Mouse (Mus musculus) intestine, postnatal 0 days (tissue): ENCODE measurements at regions not wholly inside any gene's neighbourhood (a gene's known extent, or its start where the extent isn't known, plus 50 kb on each side); places are given as distances from the start of the nearest gene placed in this dataset.

ENCODE experiments used
- ATAC-seq: fragments of 200-750 bp; cut with Nextera tagmentation; 2 replicates; pipeline ENCODE4 v1.8.0; 2017; ENCODE audit warnings: mild to moderate bottlenecking, moderate TSS enrichment, moderate library complexity
- H3K27ac ChIP-seq: fragments of 300-500 bp; sonication (generic); 2 replicates; pipeline ENCODE4 v1.5.1; 2014; ENCODE audit warnings: mild to moderate bottlenecking, low read depth, low read length, moderate library complexity
- H3K27me3 ChIP-seq: fragments of 300-500 bp; sonication (generic); replicated peaks from 2 replicates; pipeline ENCODE4 v1.6.1; 2014; ENCODE audit warnings: low read length, mixed read lengths; ENCODE audit not compliant: control insufficient read depth, insufficient read depth
- H3K36me3 ChIP-seq: fragments of 300-500 bp; sonication (generic); 2 replicates; pipeline ENCODE4 v1.6.1; 2014; ENCODE audit warnings: mild to moderate bottlenecking, moderate library complexity; ENCODE audit not compliant: control insufficient read depth, insufficient read depth
- H3K4me1 ChIP-seq: fragments of 300-500 bp; sonication (generic); replicated peaks from 2 replicates; pipeline ENCODE4 v1.6.1; 2014; ENCODE audit warnings: antibody characterized with exemption, low read length, mixed read lengths; ENCODE audit not compliant: control insufficient read depth, insufficient read depth
- H3K4me2 ChIP-seq: fragments of 300-500 bp; sonication (generic); replicated peaks from 2 replicates; pipeline ENCODE4 v1.6.1; 2014; ENCODE audit warnings: low read depth, mild to moderate bottlenecking, moderate library complexity
- H3K4me3 ChIP-seq: fragments of 300-500 bp; sonication (generic); 2 replicates; pipeline ENCODE4 v1.5.1; 2014; ENCODE audit warnings: low read depth, low read length
- H3K9ac ChIP-seq: fragments of 300-500 bp; sonication (generic); 2 replicates; pipeline ENCODE4 v1.6.1; 2014; ENCODE audit warnings: mild to moderate bottlenecking, low read depth, low read length
- H3K9me3 ChIP-seq: fragments of 300-500 bp; sonication (generic); 2 replicates; pipeline ENCODE4 v1.6.1; 2016; ENCODE audit warnings: mixed run types; ENCODE audit not compliant: control insufficient read depth
- CTCF ChIP-seq: sonication (generic); IDR thresholded peaks from 2 replicates; pipeline ENCODE4 v1.5.1; 2016; ENCODE audit warnings: low read depth, mild to moderate bottlenecking, control low read depth, antibody characterized with exemption, moderate library complexity
- WGBS: fragments of 180-500 bp; shearing (Covaris S2); extraction: QIAGEN DNeasy Blood & Tissue Kit; methylation state at CpG from one replicate; pipeline ENCODE4 v1.1.7; 2014; 5-methylcytosine and 5-hydroxymethylcytosine counted together

- no peak for ATAC-seq
- no peaks in the 10 kb centered on the region for H3K9me3 ChIP-seq
- no peaks in the 10 kb centered on the region for H3K27me3 ChIP-seq
- H3K27ac ChIP-seq, result no peak overlapping the region
- 69% methylated on average over 10 of the region's 10 CpGs for WGBS
- no peak for TF ChIP-seq CTCF
- no peak overlapping the region for H3K4me3 ChIP-seq
- H3K36me3 ChIP-seq, result no peaks in the 10 kb centered on the region
- H3K4me1 ChIP-seq, result no peaks in the 10 kb centered on the region
- H3K4me2 ChIP-seq, result no peak overlapping the region
- no peak overlapping the region for H3K9ac ChIP-seq
Measured at GRCm38 (mm10) chr2:137224702-137225552, 108.5 kb upstream of the Jag1 start.

GRCm38 (mm10) chr2:137215697-137216096 lies 99.3 kb upstream of the Jag1 start:
- H3K9me3 ChIP-seq, result no peaks in the 10 kb centered on the region
- H3K4me2 ChIP-seq, result no peak overlapping the region
- H3K9ac ChIP-seq, result no peak overlapping the region
- H3K4me3 ChIP-seq, result no peak overlapping the region
- WGBS, result 53% methylated on average over 7 of the region's 7 CpGs
- no peak for ATAC-seq
- H3K27me3 ChIP-seq, result no peaks in the 10 kb centered on the region
- H3K4me1 ChIP-seq, result no peaks in the 10 kb centered on the region
- no peak overlapping the region for H3K27ac ChIP-seq
- no peak for TF ChIP-seq CTCF
- no peaks in the 10 kb centered on the region for H3K36me3 ChIP-seq

- Histone ChIP-seq H3K36me3 (no peaks in the 10 kb centered on the region), H3K9me3 (no peaks in the 10 kb centered on the region), H3K27me3 (no peaks in the 10 kb centered on the region), H3K4me1 (no peaks in the 10 kb centered on the region), H3K4me2 (no peak overlapping the region), H3K27ac (no peak overlapping the region), H3K4me3 (no peak overlapping the region), H3K9ac (no peak overlapping the region)
- WGBS, result 93% methylated on average over 2 of the region's 2 CpGs
- no peak for TF ChIP-seq CTCF
- ATAC-seq, result no peak
Measured at GRCm38 (mm10) chr2:137207846-137208245, 91.4 kb upstream of the Jag1 start.

DNA sequence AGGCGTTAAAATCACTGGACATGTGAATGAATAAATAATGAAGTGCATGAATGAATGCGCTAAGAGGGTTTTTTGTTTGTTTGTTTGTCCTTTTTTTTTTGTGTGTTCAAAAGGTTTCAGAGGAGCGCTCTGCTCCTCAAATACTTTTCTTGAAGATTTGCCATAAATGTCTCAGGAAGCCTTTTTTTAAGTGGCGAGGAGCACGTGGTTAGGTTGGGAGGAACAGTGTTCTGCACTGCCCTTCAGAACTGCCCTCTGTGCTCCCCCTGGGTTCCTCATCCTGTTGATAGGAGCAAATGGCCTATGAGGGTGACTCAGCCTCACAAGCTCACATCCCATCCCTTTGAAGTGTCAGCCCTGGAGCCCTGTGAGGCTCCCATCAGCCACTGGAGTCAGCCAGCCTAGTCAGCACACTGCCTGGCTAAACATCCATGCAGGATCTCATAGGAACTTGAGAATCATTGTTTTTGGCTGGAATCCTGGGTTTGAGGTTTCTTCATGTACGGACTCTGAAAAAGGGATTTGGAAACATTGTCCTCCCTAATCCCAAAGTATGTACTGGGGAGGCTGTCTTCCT lies 87.9 kb upstream of the Jag1 start:
- no peak overlapping the region for H3K4me3 ChIP-seq
- no peak overlapping the region for H3K9ac ChIP-seq
- no peak for TF ChIP-seq CTCF
- WGBS, result 82% methylated on average over 6 of the region's 6 CpGs
- no peaks in the 10 kb centered on the region for H3K4me1 ChIP-seq
- no peak overlapping the region for H3K4me2 ChIP-seq
- H3K9me3 ChIP-seq, result no peaks in the 10 kb centered on the region
- H3K36me3 ChIP-seq, result no peaks in the 10 kb centered on the region
- H3K27me3 ChIP-seq, result no peaks in the 10 kb centered on the region
- no peak overlapping the region for H3K27ac ChIP-seq
- ATAC-seq, result no peak

- no peaks in the 10 kb centered on the region for H3K36me3 ChIP-seq
- no peak for ATAC-seq
- no peaks in the 10 kb centered on the region for H3K9me3 ChIP-seq
- H3K27ac ChIP-seq, result no peak overlapping the region
- H3K4me1 ChIP-seq, result no peaks in the 10 kb centered on the region
- no peaks in the 10 kb centered on the region for H3K27me3 ChIP-seq
- 74% methylated on average over 4 of the region's 4 CpGs for WGBS
- no peak overlapping the region for H3K9ac ChIP-seq
- no peak overlapping the region for H3K4me2 ChIP-seq
- TF ChIP-seq CTCF, result no peak
- no peak overlapping the region for H3K4me3 ChIP-seq
Measured at GRCm38 (mm10) chr2:137200101-137200500, 83.7 kb upstream of the Jag1 start.

DNA sequence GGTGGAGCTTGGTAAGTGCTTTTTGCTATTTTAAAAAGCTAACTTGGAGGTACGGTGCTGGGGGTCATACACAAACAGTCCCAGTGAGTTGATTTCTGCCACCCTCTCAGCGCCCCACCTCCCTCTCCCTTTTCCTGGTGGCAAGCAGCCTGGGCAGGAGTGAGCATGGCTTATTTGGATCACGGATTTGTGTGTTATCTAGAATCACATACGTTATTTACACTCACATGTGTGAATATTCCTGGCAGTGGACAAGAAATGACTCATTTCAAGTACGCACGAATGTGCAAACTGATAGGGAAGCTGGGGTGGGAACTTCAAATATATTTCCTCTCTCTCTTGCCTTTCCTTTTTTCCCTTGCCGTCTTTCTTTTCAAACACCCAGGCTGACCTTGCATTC lies 75.7 kb upstream of the Jag1 start:
- ATAC-seq, result no peak
- H3K27me3 ChIP-seq, result no peaks in the 10 kb centered on the region
- no peak for TF ChIP-seq CTCF
- H3K4me2 ChIP-seq, result no peak overlapping the region; the same call in 1 of the 2 replicates
- no peaks in the 10 kb centered on the region for H3K36me3 ChIP-seq
- H3K4me1 ChIP-seq, result no peaks in the 10 kb centered on the region
- H3K4me3 ChIP-seq, result no peak overlapping the region
- 32% methylated on average over 7 of the region's 7 CpGs for WGBS
- no peak overlapping the region for H3K27ac ChIP-seq
- no peak overlapping the region for H3K9ac ChIP-seq
- no peaks in the 10 kb centered on the region for H3K9me3 ChIP-seq
